In genomic region chr11:20830686-20831505, GRCm38 (mm10) we compare ENCODE assay signal across 8 mouse cellular contexts. TPM values are rescaled to one million over a fixed set of nuclear protein-coding genes. Genes with fewer than 3 reads are reported as not detected.
DNase-seq lines count a peak whose midpoint lies in the region; ATAC-seq and TF ChIP-seq lines count a peak whose summit lies in the region.

Gene Lgalsl, minus strand, starts transcription at chr11:20831056.

- peak within 1 kb of the TSS; percentile 90 for H3K4me3 ChIP-seq in E14TG2a.4 (replicated peaks; ENCODE audit: low read length)
- H3K4me3 ChIP-seq in forebrain, embryonic 14.5 days (ENCODE audit: low read depth, low read length) = peak within 1 kb of the TSS; percentile 89
- peak within 1 kb of the TSS; percentile 86 for H3K4me3 ChIP-seq in heart, postnatal 0 days (ENCODE audit: low read depth, low read length)
- H3K4me3 ChIP-seq in liver, embryonic 15.5 days (replicated peaks) = peak within 1 kb of the TSS; percentile 76
- peak within 1 kb of the TSS; percentile 80 for H3K4me3 ChIP-seq in neural tube, embryonic 12.5 days
- peak within 1 kb of the TSS; percentile 86 for H3K4me3 ChIP-seq in stomach, postnatal 0 days (ENCODE audit: low read depth, low read length)

- under 1% methylated on average over 81 of the region's 102 CpGs for WGBS in forebrain, embryonic 14.5 days
- under 1% methylated on average over 94 of the region's 102 CpGs for WGBS in heart, postnatal 0 days
- WGBS in liver, embryonic 15.5 days (ENCODE audit: insufficient replicate concordance) = under 1% methylated on average over 100 of the region's 102 CpGs
- WGBS in neural tube, embryonic 12.5 days = under 1% methylated on average over 102 of the region's 102 CpGs
- under 1% methylated on average over 96 of the region's 102 CpGs for WGBS in stomach, postnatal 0 days

- H3K36me3 ChIP-seq in E14TG2a.4 (ENCODE audit: insufficient read depth, low read length) = peaks cover 36% of the 10 kb centered on the region
- peaks cover 19% of the 10 kb centered on the region; the same call in 1 of the 2 replicates for H3K36me3 ChIP-seq in forebrain, embryonic 14.5 days (ENCODE audit: control insufficient read depth, insufficient read depth, low read length)
- H3K36me3 ChIP-seq in heart, postnatal 0 days (replicated peaks; ENCODE audit: control insufficient read depth, insufficient read depth, low read length) = peaks cover 24% of the 10 kb centered on the region
- peaks cover 8% of the 10 kb centered on the region; the same call in 1 of the 2 replicates for H3K36me3 ChIP-seq in liver, embryonic 15.5 days (replicated peaks)
- peaks cover 17% of the 10 kb centered on the region for H3K36me3 ChIP-seq in neural tube, embryonic 12.5 days
- peaks cover 6% of the 10 kb centered on the region for H3K36me3 ChIP-seq in stomach, postnatal 0 days (ENCODE audit: control insufficient read depth, insufficient read depth, low read length)

- ATAC-seq in forebrain, embryonic 14.5 days = peak; percentile 84
- peak; percentile 86 for ATAC-seq in heart, postnatal 0 days (ENCODE audit: insufficient read depth, low read depth)
- peak; percentile 83 for ATAC-seq in liver, embryonic 15.5 days (ENCODE audit: insufficient read depth)
- peak; percentile 86 for ATAC-seq in neural tube, embryonic 12.5 days (ENCODE audit: low FRiP score, low read depth)
- peak; percentile 93 for ATAC-seq in stomach, postnatal 0 days (ENCODE audit: low FRiP score, low TSS enrichment)

- H3K4me2 ChIP-seq in forebrain, embryonic 14.5 days (ENCODE audit: low read length) = peak within 1 kb of the TSS; percentile 81
- peak within 1 kb of the TSS; percentile 84 for H3K4me2 ChIP-seq in heart, postnatal 0 days (ENCODE audit: low read depth, low read length)
- peak within 1 kb of the TSS; percentile 92 for H3K4me2 ChIP-seq in liver, embryonic 15.5 days
- peak within 1 kb of the TSS; percentile 93 for H3K4me2 ChIP-seq in neural tube, embryonic 12.5 days (replicated peaks)
- peak within 1 kb of the TSS; percentile 86 for H3K4me2 ChIP-seq in stomach, postnatal 0 days (replicated peaks; ENCODE audit: low read depth)

- peak; percentile 79 for DNase-seq in cerebellum, adult 11 months
- DNase-seq in forebrain, embryonic 14.5 days (ENCODE audit: low spot score) = peak; percentile 67
- DNase-seq in heart, postnatal 0 days (ENCODE audit: low spot score) = peak; percentile 45
- DNase-seq in kidney, postnatal 36 days = peak; percentile 77 to 87
- peak; percentile 88 for DNase-seq in stomach, postnatal 0 days (ENCODE audit: low spot score)

- H3K27me3 ChIP-seq in E14TG2a.4 (ENCODE audit: insufficient read depth, low read length) = peaks cover 22% of the 10 kb centered on the region
- no peaks in the 10 kb centered on the region for H3K27me3 ChIP-seq in forebrain, embryonic 14.5 days (replicated peaks; ENCODE audit: control insufficient read depth, insufficient read depth, low read length)
- no peaks in the 10 kb centered on the region for H3K27me3 ChIP-seq in heart, postnatal 0 days (ENCODE audit: control insufficient read depth, insufficient read depth, low read length)
- H3K27me3 ChIP-seq in liver, embryonic 15.5 days = peaks cover 49% of the 10 kb centered on the region
- 0 out of 2 replicates have a peak, but pooled peaks cover 3% of the 10 kb centered on the region for H3K27me3 ChIP-seq in neural tube, embryonic 12.5 days (replicated peaks)
- H3K27me3 ChIP-seq in stomach, postnatal 0 days (ENCODE audit: control insufficient read depth, insufficient read depth, low read length) = no peaks in the 10 kb centered on the region

- TF ChIP-seq CTCF in E14TG2a.4 (conservative IDR thresholded peaks at IDR 0.05; ENCODE audit: low read length) = no peak
- TF ChIP-seq CTCF in heart, postnatal 0 days (IDR thresholded peaks at IDR 0.05; ENCODE audit: low read depth) = no peak
- no peak for TF ChIP-seq CTCF in stomach, postnatal 0 days (IDR thresholded peaks at IDR 0.05; ENCODE audit: low read depth)

- peak within 1 kb of the TSS; percentile 89 for H3K27ac ChIP-seq in forebrain, embryonic 14.5 days (ENCODE audit: low read depth, low read length)
- H3K27ac ChIP-seq in heart, postnatal 0 days (ENCODE audit: low read depth) = peak within 1 kb of the TSS; percentile 88
- peak within 1 kb of the TSS; percentile 64 for H3K27ac ChIP-seq in liver, embryonic 15.5 days (replicated peaks)
- peak within 1 kb of the TSS; percentile 64; the same call in 1 of the 2 replicates for H3K27ac ChIP-seq in neural tube, embryonic 12.5 days
- H3K27ac ChIP-seq in stomach, postnatal 0 days (replicated peaks) = peak within 1 kb of the TSS; percentile 95

- no peaks in the 10 kb centered on the region for H3K9me3 ChIP-seq in E14TG2a.4 (ENCODE audit: low read length)
- no peaks in the 10 kb centered on the region for H3K9me3 ChIP-seq in forebrain, embryonic 14.5 days (replicated peaks; ENCODE audit: control insufficient read depth, low read length)
- no peaks in the 10 kb centered on the region for H3K9me3 ChIP-seq in heart, postnatal 0 days (replicated peaks; ENCODE audit: control insufficient read depth, low read length)
- H3K9me3 ChIP-seq in liver, embryonic 15.5 days (replicated peaks) = no peaks in the 10 kb centered on the region
- no peaks in the 10 kb centered on the region for H3K9me3 ChIP-seq in neural tube, embryonic 12.5 days
- no peaks in the 10 kb centered on the region for H3K9me3 ChIP-seq in stomach, postnatal 0 days (ENCODE audit: control insufficient read depth, low read length)

- H3K4me1 ChIP-seq in E14TG2a.4 (replicated peaks; ENCODE audit: low read depth, low read length) = peaks cover 16% of the 10 kb centered on the region
- peaks cover 16% of the 10 kb centered on the region for H3K4me1 ChIP-seq in forebrain, embryonic 14.5 days (ENCODE audit: control insufficient read depth, insufficient read depth, low read length)
- peaks cover 15% of the 10 kb centered on the region; the same call in 1 of the 2 replicates for H3K4me1 ChIP-seq in heart, postnatal 0 days (ENCODE audit: control insufficient read depth, insufficient read depth)
- H3K4me1 ChIP-seq in liver, embryonic 15.5 days (replicated peaks) = peaks cover 21% of the 10 kb centered on the region
- H3K4me1 ChIP-seq in neural tube, embryonic 12.5 days = peaks cover 15% of the 10 kb centered on the region; the same call in 1 of the 2 replicates
- no peaks in the 10 kb centered on the region; the same call in 1 of the 2 replicates for H3K4me1 ChIP-seq in stomach, postnatal 0 days (replicated peaks; ENCODE audit: control insufficient read depth, insufficient read depth)

- peak within 1 kb of the TSS; percentile 95 for H3K9ac ChIP-seq in forebrain, embryonic 14.5 days (ENCODE audit: low read length)
- peak within 1 kb of the TSS; percentile 91 for H3K9ac ChIP-seq in heart, postnatal 0 days (replicated peaks; ENCODE audit: low read depth, low read length)
- H3K9ac ChIP-seq in liver, embryonic 15.5 days = peak within 1 kb of the TSS; percentile 66
- H3K9ac ChIP-seq in neural tube, embryonic 12.5 days = peak within 1 kb of the TSS; percentile 89
- peak within 1 kb of the TSS; percentile 96 for H3K9ac ChIP-seq in stomach, postnatal 0 days (ENCODE audit: low read length)

- no peak for TF ChIP-seq EP300 in heart, postnatal 0 days (IDR thresholded peaks at IDR 0.05; ENCODE audit: low read depth)
- TF ChIP-seq EP300 in stomach, postnatal 0 days (optimal IDR thresholded peaks at IDR 0.05) = no peak

RNA-seq across cellular contexts. Expression of gene Lgalsl, which starts in this region (rescaled TPM):
- 74.0 and 87.5 TPM in 2 replicates for polyA plus RNA-seq in forebrain, embryonic 14.5 days (2014; fragmentation: Nextera tagmentation; extraction: Ambion mirVana)
- total RNA-seq in heart, postnatal 0 days (2014; rRNA removed; ENCODE audit: low replicate concordance) = 42.4 and 61.6 TPM in 2 replicates
- polyA plus RNA-seq in heart, postnatal 0 days (2015; fragmentation: Nextera tagmentation; extraction: Ambion mirVana) = 29.6 and 29.7 TPM in 2 replicates
- 9.0 and 9.1 TPM in 2 replicates for polyA plus RNA-seq in liver, embryonic 15.5 days (2015; fragmentation: Nextera tagmentation; extraction: Ambion mirVana)
- polyA plus RNA-seq in neural tube, embryonic 12.5 days (2016; fragmentation: Nextera tagmentation; extraction: Ambion mirVana) = 34.1 and 35.0 TPM in 2 replicates
- 85.2 and 94.2 TPM in 2 replicates for polyA plus RNA-seq in stomach, postnatal 0 days (2015; fragmentation: Nextera tagmentation; extraction: Ambion mirVana)

Comparison
In these comparisons a context has a peak if more than half of its experiments do, and no peak if none do; other contexts are left out.
1. Peak in every context shown above with its lines: DNase-seq, ATAC-seq, H3K4me3 ChIP-seq and H3K27ac ChIP-seq.